Mouse (Mus musculus) thymus, adult 18-20 months (tissue): ENCODE measurements around the gene Myrf.
"Not testable (repeated sequence)": the region's sequence is repeated elsewhere in the genome, so short reads cannot be mapped to it uniquely, and the experiment has no call there.

ENCODE experiments used
- DNase-seq, 2 experiments: peaks; one replicate each; pipeline ENCODE4 v3.0.0; 2022; ENCODE audit warnings: mixed read lengths in 2 of 2

Myrf gene

GRCm38 (mm10) chr19:10173844-10174539 lies 66.6 kb downstream of the Myrf start:
- no peak for DNase-seq

GRCm38 (mm10) chr19:10173116-10173718 lies 67.3 kb downstream of the Myrf start:
- DNase-seq: no peak

DNA sequence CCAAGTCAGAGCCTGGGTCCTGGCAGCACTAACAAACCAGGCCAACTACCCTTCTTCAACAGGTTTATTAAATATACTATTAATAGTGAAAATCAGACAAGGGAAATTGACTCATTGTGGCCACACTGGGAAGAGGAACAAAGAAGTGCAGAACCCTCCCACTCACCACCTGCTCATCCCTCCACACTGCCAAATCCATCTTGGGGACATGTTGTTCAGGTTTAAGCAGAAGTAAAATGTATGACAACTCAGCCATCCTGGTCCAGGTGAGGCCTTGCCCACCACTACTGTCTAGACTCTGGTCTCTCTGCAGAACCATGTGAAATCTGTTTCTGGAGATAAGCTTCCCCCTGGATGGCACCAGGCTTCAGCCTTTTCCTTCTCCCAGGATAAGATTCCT lies 68.7 kb downstream of the Myrf start:
- no peak for DNase-seq

DNA sequence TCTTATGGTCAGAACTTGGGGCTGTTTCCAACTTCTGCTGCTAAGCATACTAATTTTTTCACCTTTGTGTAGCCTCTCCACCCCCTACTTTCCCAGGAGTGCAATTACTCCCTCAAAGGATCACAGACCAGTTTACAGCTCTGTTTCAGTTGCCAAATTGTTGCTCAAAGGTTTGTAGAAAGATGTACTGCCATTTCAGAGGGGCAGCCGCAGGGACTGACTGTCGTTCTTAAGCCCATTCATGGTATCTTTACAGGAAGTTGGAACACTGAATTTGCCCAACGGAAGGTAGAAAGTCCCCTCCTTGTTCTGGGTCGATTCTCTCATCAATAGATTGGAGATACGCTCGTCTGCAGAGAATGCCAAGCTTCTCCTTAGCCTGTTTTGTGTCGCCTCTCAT lies 69.2 kb downstream of the Myrf start:
- DNase-seq: no peak

GRCm38 (mm10) chr19:10170466-10170865 lies 70.1 kb downstream of the Myrf start:
- no peak for DNase-seq

DNA sequence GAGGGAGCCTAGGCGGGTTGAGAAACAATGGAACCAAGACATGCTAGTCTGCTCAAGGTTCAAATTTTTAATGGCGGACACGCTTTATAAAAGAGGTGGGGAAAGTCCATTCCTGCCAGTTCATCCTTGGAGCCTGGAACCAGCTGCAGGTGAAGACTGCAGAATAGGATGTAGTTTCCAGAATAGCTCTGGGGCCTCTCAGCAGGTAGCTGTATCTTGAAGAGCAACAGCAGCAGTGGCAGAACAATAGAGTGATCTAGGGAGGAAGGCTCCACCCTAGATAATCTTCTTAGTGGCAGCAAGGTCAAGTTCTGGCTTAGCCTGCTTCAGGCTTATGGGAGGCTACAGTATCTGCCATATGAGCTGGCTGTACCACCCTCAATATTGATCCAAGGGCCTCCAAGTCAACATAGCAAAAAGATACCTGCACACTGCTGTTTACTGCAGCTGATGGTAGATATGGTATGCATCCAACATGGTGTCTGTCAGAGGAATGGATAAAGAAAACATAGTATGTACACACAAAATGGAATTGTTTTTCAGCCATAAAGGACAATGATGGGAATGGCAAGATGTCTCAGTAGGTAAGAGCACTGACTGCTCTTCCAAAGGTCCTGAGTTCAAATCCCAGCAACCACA lies 70.7 kb downstream of the Myrf start:
- not testable (repeated sequence) for DNase-seq

GRCm38 (mm10) chr19:10169179-10169578 lies 71.4 kb downstream of the Myrf start:
- DNase-seq: no peak

- DNase-seq: no peak
These were observed 72.1 kb downstream of the Myrf start for GRCm38 (mm10) chr19:10168441-10168840.

- no peak for DNase-seq
These were observed 72.6 kb downstream of the Myrf start for GRCm38 (mm10) chr19:10167951-10168350.

DNA sequence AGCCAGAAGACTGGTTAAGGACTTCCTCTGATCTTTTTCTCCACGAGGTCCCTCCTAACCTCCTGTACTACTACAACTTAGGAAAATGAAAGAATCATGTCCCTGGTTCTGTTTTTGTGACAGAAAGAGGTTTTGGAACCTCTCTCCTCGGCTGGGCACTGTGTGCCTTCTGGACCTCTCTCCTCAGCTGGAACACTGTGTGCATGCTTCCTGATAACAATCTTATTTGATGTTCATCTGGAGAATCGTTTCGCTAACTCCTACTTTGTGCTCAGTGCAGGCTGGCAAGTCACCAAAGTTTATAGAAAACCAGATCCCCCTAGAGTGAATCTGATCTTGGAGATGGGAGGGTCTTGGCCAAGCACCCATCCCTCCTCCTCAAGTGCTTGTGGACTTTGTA lies 73.4 kb downstream of the Myrf start:
- no peak for DNase-seq

DNA sequence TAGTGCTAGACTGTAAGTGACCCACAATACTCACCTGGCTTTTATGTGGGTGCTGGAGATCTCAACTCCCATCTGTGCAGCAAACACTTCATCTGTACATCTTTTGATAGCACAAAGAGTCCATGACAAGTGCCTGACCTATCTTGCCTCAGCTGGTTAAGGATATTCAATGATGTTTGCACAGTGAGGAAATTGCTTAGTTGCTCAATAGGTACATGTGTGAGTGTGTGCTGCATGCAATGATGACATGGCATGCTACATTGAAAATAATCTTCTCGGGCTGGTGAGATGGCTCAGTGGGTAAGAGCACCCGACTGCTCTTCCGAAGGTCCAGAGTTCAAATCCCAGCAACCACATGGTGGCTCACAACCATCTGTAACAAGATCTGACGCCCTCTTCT lies 74.6 kb downstream of the Myrf start:
- DNase-seq: not testable (repeated sequence)

- no peak for DNase-seq
These were observed 76.7 kb downstream of the Myrf start for GRCm38 (mm10) chr19:10163896-10164295.
